Mouse (Mus musculus) midbrain, embryonic 13.5 days (tissue): ENCODE results near the gene Tmem254b. TPM values are rescaled to one million over a fixed set of nuclear protein-coding genes. Genes with fewer than 3 reads are reported as not detected.
A peak's percentile ranks its signal among the peaks of the same experiment; 100 is the strongest.
"Not testable (repeated sequence)": the region's sequence is repeated elsewhere in the genome, so short reads cannot be mapped to it uniquely, and the experiment has no call there.

Experiments used
- ATAC-seq: fragments of 200-750 bp; cut with Nextera tagmentation; 2 replicates; pipeline ENCODE4 v1.8.0; 2017; ENCODE audit warnings: mild to moderate bottlenecking, moderate TSS enrichment, moderate library complexity
- H3K27ac ChIP-seq: fragments of 300-500 bp; sonication (generic); 2 replicates; pipeline ENCODE4 v1.5.1; 2015; ENCODE audit warnings: inconsistent platforms, mild to moderate bottlenecking, moderate library complexity
- H3K27me3 ChIP-seq: fragments of 300-500 bp; sonication (generic); 2 replicates; pipeline ENCODE4 v1.6.1; 2015; ENCODE audit warnings: mild to moderate bottlenecking, inconsistent platforms
- H3K36me3 ChIP-seq: fragments of 300-500 bp; sonication (generic); 2 replicates; pipeline ENCODE4 v1.6.1; 2015; ENCODE audit warnings: mild to moderate bottlenecking, inconsistent platforms
- H3K4me1 ChIP-seq: fragments of 300-500 bp; sonication (generic); replicated peaks from 2 replicates; pipeline ENCODE4 v1.6.1; 2015; ENCODE audit warnings: inconsistent platforms
- H3K4me2 ChIP-seq: fragments of 300-500 bp; sonication (generic); replicated peaks from 2 replicates; pipeline ENCODE4 v1.6.1; 2015; ENCODE audit warnings: moderate library complexity, mild to moderate bottlenecking, inconsistent platforms
- H3K4me3 ChIP-seq: fragments of 300-500 bp; sonication (generic); replicated peaks from 2 replicates; pipeline ENCODE4 v1.5.1; 2015; ENCODE audit warnings: mild to moderate bottlenecking, inconsistent platforms
- H3K9ac ChIP-seq: fragments of 300-500 bp; sonication (generic); replicated peaks from 2 replicates; pipeline ENCODE4 v1.6.1; 2015; ENCODE audit warnings: mild to moderate bottlenecking, inconsistent platforms
- H3K9me3 ChIP-seq: fragments of 300-500 bp; sonication (generic); 2 replicates; pipeline ENCODE4 v1.6.1; 2016; ENCODE audit warnings: mild to moderate bottlenecking, inconsistent platforms
- WGBS: fragments of 180-500 bp; shearing (Covaris S2); methylation state at CpG from one replicate; pipeline ENCODE4 v1.1.7; 2015; 5-methylcytosine and 5-hydroxymethylcytosine counted together
- polyA plus RNA-seq: library from polyadenylated mRNA; unstranded; fragments of >200 nt; fragmentation: Nextera tagmentation; extraction: Ambion mirVana; gene quantifications from 2 replicates; pipeline ENCODE4 v1.2.1, GENCODE M21; 2015

Gene Tmem254b
- polyA plus RNA-seq, result 18.7 and 19.3 TPM in 2 replicates

GRCm38 (mm10) chr14:26206926-26207247, at the start of gene Tmem254b:
Tmem254b (minus strand) TSS chr14:26207041.
- WGBS, result no CpG with 5 or more reads among the region's 10 CpGs

GRCm38 (mm10) chr14:26237183-26237582, 30.3 kb upstream of the Tmem254b start:
- not testable (repeated sequence) for H3K27me3 ChIP-seq, H3K4me1 ChIP-seq, H3K36me3 ChIP-seq, H3K27ac ChIP-seq, ATAC-seq, H3K4me2 ChIP-seq, H3K9me3 ChIP-seq, H3K9ac ChIP-seq, H3K4me3 ChIP-seq
- WGBS, result no CpG with 5 or more reads among the region's 2 CpGs

More at GRCm38 (mm10) chr14:26206926-26207247, at the start of gene Tmem254b:
- not testable (repeated sequence) for H3K4me2 ChIP-seq, H3K27ac ChIP-seq, H3K36me3 ChIP-seq, H3K9me3 ChIP-seq, H3K9ac ChIP-seq, H3K4me1 ChIP-seq, H3K27me3 ChIP-seq, H3K4me3 ChIP-seq
- peak; percentile 82; the same call in 1 of the 2 replicates for ATAC-seq

- not testable (repeated sequence) for ATAC-seq
Measured at GRCm38 (mm10) chr14:26216233-26217000, 9.6 kb upstream of the Tmem254b start.

GRCm38 (mm10) chr14:26206197-26206925, 480 bp downstream of the Tmem254b start:
- not testable (repeated sequence) for H3K9ac ChIP-seq, H3K4me3 ChIP-seq, H3K4me2 ChIP-seq, H3K27me3 ChIP-seq, H3K4me1 ChIP-seq, H3K36me3 ChIP-seq, H3K9me3 ChIP-seq, H3K27ac ChIP-seq
- ATAC-seq, result peak; percentile 93
- no CpG with 5 or more reads among the region's 44 CpGs for WGBS

More at GRCm38 (mm10) chr14:26216233-26217000, 9.6 kb upstream of the Tmem254b start:
- H3K4me3 ChIP-seq, H3K36me3 ChIP-seq, H3K4me2 ChIP-seq, H3K27ac ChIP-seq, H3K4me1 ChIP-seq, H3K27me3 ChIP-seq, H3K9me3 ChIP-seq, H3K9ac ChIP-seq: not testable (repeated sequence)
- no CpG with 5 or more reads among the region's 5 CpGs for WGBS

GRCm38 (mm10) chr14:26197851-26198250, 9.0 kb downstream of the Tmem254b start:
- H3K27me3 ChIP-seq, H3K27ac ChIP-seq, H3K9ac ChIP-seq, ATAC-seq, H3K9me3 ChIP-seq, H3K36me3 ChIP-seq, H3K4me1 ChIP-seq, H3K4me3 ChIP-seq, H3K4me2 ChIP-seq: not testable (repeated sequence)
- WGBS, result no CpG with 5 or more reads among the region's 3 CpGs

- not testable (repeated sequence) for ATAC-seq, H3K4me2 ChIP-seq
- WGBS, result no CpG with 5 or more reads among the region's 8 CpGs
Measured at GRCm38 (mm10) chr14:26188361-26188760, 18.5 kb downstream of the Tmem254b start.

GRCm38 (mm10) chr14:26186638-26187037, 20.2 kb downstream of the Tmem254b start:
- H3K9ac ChIP-seq, H3K4me1 ChIP-seq, H3K9me3 ChIP-seq, H3K4me3 ChIP-seq, H3K36me3 ChIP-seq, ATAC-seq, H3K27me3 ChIP-seq, H3K4me2 ChIP-seq, H3K27ac ChIP-seq: not testable (repeated sequence)
- WGBS, result no CpG with 5 or more reads among the region's 9 CpGs

More at GRCm38 (mm10) chr14:26188361-26188760, 18.5 kb downstream of the Tmem254b start:
- not testable (repeated sequence) for H3K4me3 ChIP-seq, H3K9ac ChIP-seq, H3K36me3 ChIP-seq, H3K27ac ChIP-seq, H3K9me3 ChIP-seq, H3K27me3 ChIP-seq, H3K4me1 ChIP-seq

GRCm38 (mm10) chr14:26182380-26182779, 24.5 kb downstream of the Tmem254b start, which contains the start of gene Plac9b:
Plac9b (minus strand) TSS chr14:26182480.
- H3K4me2 ChIP-seq, H3K4me1 ChIP-seq, H3K9ac ChIP-seq, H3K9me3 ChIP-seq, H3K36me3 ChIP-seq, H3K27me3 ChIP-seq, H3K4me3 ChIP-seq, H3K27ac ChIP-seq, ATAC-seq: not testable (repeated sequence)
- no CpG with 5 or more reads among the region's 10 CpGs for WGBS

- not testable (repeated sequence) for H3K36me3 ChIP-seq, H3K4me1 ChIP-seq, H3K9me3 ChIP-seq, H3K4me3 ChIP-seq, H3K9ac ChIP-seq, H3K27ac ChIP-seq, ATAC-seq, H3K27me3 ChIP-seq, H3K4me2 ChIP-seq
- no CpG with 5 or more reads among the region's 10 CpGs for WGBS
Measured at GRCm38 (mm10) chr14:26181660-26182059, 25.2 kb downstream of the Tmem254b start.

GRCm38 (mm10) chr14:26175028-26175427, 31.8 kb downstream of the Tmem254b start:
- not testable (repeated sequence) for H3K27me3 ChIP-seq, H3K27ac ChIP-seq, H3K4me1 ChIP-seq, H3K9ac ChIP-seq, H3K9me3 ChIP-seq, H3K36me3 ChIP-seq, H3K4me3 ChIP-seq, ATAC-seq, H3K4me2 ChIP-seq
- WGBS, result no CpG with 5 or more reads among the region's 6 CpGs

GRCm38 (mm10) chr14:26173955-26174354, 32.9 kb downstream of the Tmem254b start:
- no CpG with 5 or more reads among the region's 3 CpGs for WGBS
- ATAC-seq, H3K36me3 ChIP-seq: not testable (repeated sequence)

GRCm38 (mm10) chr14:26165266-26165665, 41.6 kb downstream of the Tmem254b start:
- H3K9me3 ChIP-seq, H3K27ac ChIP-seq, H3K4me3 ChIP-seq, H3K27me3 ChIP-seq, ATAC-seq, H3K36me3 ChIP-seq, H3K4me1 ChIP-seq, H3K9ac ChIP-seq, H3K4me2 ChIP-seq: not testable (repeated sequence)
- WGBS, result no CpG with 5 or more reads among the region's 12 CpGs

More at GRCm38 (mm10) chr14:26173955-26174354, 32.9 kb downstream of the Tmem254b start:
- not testable (repeated sequence) for H3K4me1 ChIP-seq, H3K27ac ChIP-seq, H3K4me3 ChIP-seq, H3K27me3 ChIP-seq, H3K9ac ChIP-seq, H3K9me3 ChIP-seq, H3K4me2 ChIP-seq
